Mouse (Mus musculus): ENCODE measurements around the gene Gls2.

DNA sequence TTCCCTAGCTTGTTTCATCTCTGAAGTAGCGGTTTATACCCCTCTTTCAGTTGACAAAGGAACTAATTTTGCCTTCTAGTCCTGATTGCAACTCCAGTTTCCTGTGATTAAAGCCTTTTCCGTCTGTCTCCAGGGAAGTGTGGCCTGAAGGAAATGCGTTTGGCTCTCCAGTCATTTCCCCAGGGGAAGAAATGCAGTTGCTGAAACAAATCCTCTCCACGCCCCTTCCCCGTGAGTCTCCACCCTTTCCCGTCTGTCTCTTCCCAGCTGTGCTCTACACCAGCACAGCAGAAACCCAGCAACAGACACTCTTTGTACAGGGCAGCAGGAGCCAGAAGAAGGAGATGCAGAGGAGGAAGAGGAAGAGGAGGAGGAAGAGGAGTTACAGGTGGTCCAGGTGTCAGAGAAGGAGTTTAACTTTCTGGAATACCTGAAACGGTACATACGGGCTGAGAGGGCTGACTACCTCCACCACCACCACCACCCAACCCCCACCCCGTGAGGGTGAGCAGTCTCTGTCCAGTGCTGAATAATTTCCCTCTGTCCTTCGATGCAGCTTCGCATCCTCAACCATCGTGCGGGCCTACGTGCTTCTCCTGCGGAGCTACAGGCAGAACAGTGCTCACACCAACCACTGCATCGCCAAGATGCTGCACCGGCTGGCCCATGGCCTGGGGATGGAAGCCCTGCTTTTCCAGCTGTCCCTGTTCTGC lies 52.9 kb downstream of the Gls2 start:
- TF ChIP-seq EP300 (IDR thresholded peaks at IDR 0.05; ENCODE audit: low read depth) (peak; percentile 76), CTCF (IDR thresholded peaks at IDR 0.05; ENCODE audit: low read depth) (no peak)

Data from heart, postnatal 0 days (tissue).